Mouse (Mus musculus) embryonic fibroblast, embryonic 13.5 days (primary cell): ENCODE measurements around the gene Gm21887.
"Not testable (repeated sequence)": the region's sequence is repeated elsewhere in the genome, so short reads cannot be mapped to it uniquely, and the experiment has no call there.

Experiments
- CTCF ChIP-seq: IDR thresholded peaks from 2 replicates; pipeline ENCODE4 v1.5.1; 2011; ENCODE audit warnings: mild to moderate bottlenecking, control low read depth, low read length, moderate library complexity, borderline replicate concordance; ENCODE audit not compliant: insufficient read depth
- POLR2A ChIP-seq: IDR thresholded peaks from 2 replicates; pipeline ENCODE4 v1.6.1; 2011; ENCODE audit warnings: low read depth, mild to moderate bottlenecking, control low read depth, low read length, moderate library complexity

- not testable (repeated sequence) for TF ChIP-seq CTCF, POLR2A
Observed at GRCm38 (mm10) chrX:169989219-169989595, 20.3 kb upstream of the Gm21887 start.
